Mouse (Mus musculus) intestine, embryonic 14.5 days (tissue): ENCODE data around the gene Letmd1. TPM values are rescaled to one million over a fixed set of nuclear protein-coding genes. Genes with fewer than 3 reads are reported as not detected.
A peak's percentile ranks its signal among the peaks of the same experiment; 100 is the strongest.

ENCODE experiments used
- ATAC-seq: fragments of 200-750 bp; cut with Nextera tagmentation; replicated peaks from 2 replicates; pipeline ENCODE4 v1.8.0; 2017; ENCODE audit warnings: low read depth, moderate number of reproducible peaks, moderate TSS enrichment, moderate library complexity; ENCODE audit not compliant: low FRiP score, low TSS enrichment
- DNase-seq: peaks from one replicate; pipeline ENCODE4 v3.0.0-alpha.2; 2018; ENCODE audit warnings: low spot score
- H3K27ac ChIP-seq: fragments of 300-500 bp; sonication (generic); 2 replicates; pipeline ENCODE4 v1.5.1; 2014; ENCODE audit warnings: low read depth, mild to moderate bottlenecking, control low read depth
- H3K27me3 ChIP-seq: fragments of 300-500 bp; sonication (generic); replicated peaks from 2 replicates; pipeline ENCODE4 v1.6.1; 2014; ENCODE audit warnings: low read length, control low read depth; ENCODE audit not compliant: control insufficient read depth, insufficient read depth
- H3K36me3 ChIP-seq: fragments of 300-500 bp; sonication (generic); 2 replicates; pipeline ENCODE4 v1.6.1; 2014; ENCODE audit warnings: low read length, control low read depth; ENCODE audit not compliant: control insufficient read depth, insufficient read depth
- H3K4me1 ChIP-seq: fragments of 300-500 bp; sonication (generic); replicated peaks from 2 replicates; pipeline ENCODE4 v1.6.1; 2014; ENCODE audit warnings: low read length, control low read depth, mixed read lengths; ENCODE audit not compliant: control insufficient read depth, insufficient read depth
- H3K4me2 ChIP-seq: fragments of 300-500 bp; sonication (generic); 2 replicates; pipeline ENCODE4 v1.6.1; 2014; ENCODE audit warnings: low read length
- H3K4me3 ChIP-seq: fragments of 300-500 bp; sonication (generic); 2 replicates; pipeline ENCODE4 v1.5.1; 2014; ENCODE audit warnings: low read depth, low read length, control low read depth, mixed read lengths
- H3K9ac ChIP-seq: fragments of 300-500 bp; sonication (generic); 2 replicates; pipeline ENCODE4 v1.6.1; 2014; ENCODE audit warnings: mild to moderate bottlenecking, low read length
- H3K9me3 ChIP-seq: fragments of 300-500 bp; sonication (generic); 2 replicates; pipeline ENCODE4 v1.6.1; 2016; ENCODE audit warnings: low read length, control low read depth; ENCODE audit not compliant: control insufficient read depth
- WGBS: fragments of 180-500 bp; shearing (Covaris S2); extraction: QIAGEN DNeasy Blood & Tissue Kit; methylation state at CpG from one replicate; pipeline ENCODE4 v1.1.7; 2014; 5-methylcytosine and 5-hydroxymethylcytosine counted together
- polyA plus RNA-seq: library from polyadenylated mRNA; unstranded; fragments of >200 nt; fragmentation: Nextera tagmentation; extraction: Ambion mirVana; gene quantifications from 2 replicates; pipeline ENCODE4 v1.2.1, GENCODE M21; 2014

The Letmd1 gene
- polyA plus RNA-seq, 1 experiment from 2014 or later: 38.5 TPM

- Histone ChIP-seq H3K9ac (no peak overlapping the region), H3K27me3 (no peaks in the 10 kb centered on the region), H3K4me3 (no peak overlapping the region), H3K36me3 (no peaks in the 10 kb centered on the region), H3K4me2 (no peak overlapping the region), H3K4me1 (no peaks in the 10 kb centered on the region), H3K27ac (no peak overlapping the region), H3K9me3 (no peaks in the 10 kb centered on the region)
- DNase-seq (no peak), ATAC-seq (no peak)
- 66% methylated on average over 9 of the region's 9 CpGs for WGBS
Measured at GRCm38 (mm10) chr15:100461646-100462045, 7.2 kb upstream of the Letmd1 start.

- Histone ChIP-seq H3K27ac (no peak overlapping the region), H3K9me3 (no peaks in the 10 kb centered on the region), H3K36me3 (no peaks in the 10 kb centered on the region), H3K27me3 (no peaks in the 10 kb centered on the region), H3K4me2 (no peak overlapping the region), H3K4me1 (no peaks in the 10 kb centered on the region), H3K9ac (no peak overlapping the region), H3K4me3 (no peak overlapping the region)
- DNase-seq (no peak), ATAC-seq (no peak)
- 81% methylated on average over 5 of the region's 5 CpGs for WGBS
Measured at GRCm38 (mm10) chr15:100462086-100462485, 6.7 kb upstream of the Letmd1 start.

GRCm38 (mm10) chr15:100463712-100464111 lies 5.1 kb upstream of the Letmd1 start:
- ATAC-seq: no peak
- H3K4me2 ChIP-seq: no peak overlapping the region
- 28% methylated on average over 6 of the region's 6 CpGs for WGBS
- H3K9me3 ChIP-seq: no peaks in the 10 kb centered on the region
- H3K36me3 ChIP-seq: no peaks in the 10 kb centered on the region
- H3K4me1 ChIP-seq: peaks cover 3% of the 10 kb centered on the region; the same call in 1 of the 2 replicates
- H3K27ac ChIP-seq: no peak overlapping the region
- no peak overlapping the region for H3K4me3 ChIP-seq
- no peak overlapping the region for H3K9ac ChIP-seq
- no peaks in the 10 kb centered on the region for H3K27me3 ChIP-seq
- peak; percentile 84 for DNase-seq

GRCm38 (mm10) chr15:100465432-100465831 lies 3.4 kb upstream of the Letmd1 start:
- Histone ChIP-seq H3K4me1 (peaks cover 12% of the 10 kb centered on the region), H3K9me3 (no peaks in the 10 kb centered on the region), H3K36me3 (no peaks in the 10 kb centered on the region), H3K27ac (no peak overlapping the region), H3K4me3 (no peak overlapping the region), H3K9ac (no peak overlapping the region), H3K4me2 (no peak overlapping the region), H3K27me3 (no peaks in the 10 kb centered on the region)
- no peak for DNase-seq
- WGBS: 59% methylated on average over 2 of the region's 2 CpGs
- no peak for ATAC-seq

GRCm38 (mm10) chr15:100467738-100468137 lies 1.1 kb upstream of the Letmd1 start:
- Histone ChIP-seq H3K9ac (no peak overlapping the region), H3K4me2 (peak overlapping the region; percentile 80), H3K27ac (no peak overlapping the region), H3K4me1 (peaks cover 14% of the 10 kb centered on the region), H3K9me3 (no peaks in the 10 kb centered on the region), H3K4me3 (no peak overlapping the region), H3K36me3 (peaks cover 16% of the 10 kb centered on the region), H3K27me3 (no peaks in the 10 kb centered on the region)
- ATAC-seq (no peak), DNase-seq (no peak)
- WGBS: 47% methylated on average over 7 of the region's 8 CpGs

- peak overlapping the region; percentile 66 for H3K27ac ChIP-seq
- 0% methylated on average over 19 of the region's 19 CpGs for WGBS
- peak overlapping the region; percentile 80 for H3K4me2 ChIP-seq
- peaks cover 29% of the 10 kb centered on the region for H3K36me3 ChIP-seq
- ATAC-seq (no peak; the same call in 1 of the 2 replicates), DNase-seq (no peak)
- peak overlapping the region; percentile 78 for H3K9ac ChIP-seq
- H3K27me3 ChIP-seq: no peaks in the 10 kb centered on the region
- H3K9me3 ChIP-seq: no peaks in the 10 kb centered on the region
- H3K4me1 ChIP-seq: peaks cover 14% of the 10 kb centered on the region
- H3K4me3 ChIP-seq: peak overlapping the region; percentile 63
Measured at GRCm38 (mm10) chr15:100469189-100469545, 344 bp downstream of the Letmd1 start.

- WGBS: 55% methylated on average over 10 of the region's 10 CpGs
- Histone ChIP-seq H3K9me3 (no peaks in the 10 kb centered on the region), H3K36me3 (peaks cover 36% of the 10 kb centered on the region), H3K4me3 (peak overlapping the region; percentile 63), H3K9ac (peak overlapping the region; percentile 78), H3K4me2 (peak overlapping the region; percentile 80), H3K4me1 (peaks cover 14% of the 10 kb centered on the region), H3K27ac (no peak overlapping the region), H3K27me3 (no peaks in the 10 kb centered on the region)
- ATAC-seq: no peak
- DNase-seq: no peak
Measured at GRCm38 (mm10) chr15:100470037-100470436, 1.2 kb downstream of the Letmd1 start.

GRCm38 (mm10) chr15:100473926-100474503 lies 5.2 kb downstream of the Letmd1 start:
- ATAC-seq (no peak), DNase-seq (no peak)

GRCm38 (mm10) chr15:100478351-100478750 lies 9.5 kb downstream of the Letmd1 start:
- H3K27me3 ChIP-seq: no peaks in the 10 kb centered on the region
- no peak overlapping the region for H3K4me2 ChIP-seq
- H3K4me1 ChIP-seq: no peaks in the 10 kb centered on the region
- H3K27ac ChIP-seq: no peak overlapping the region
- 78% methylated on average over 10 of the region's 10 CpGs for WGBS
- no peak for ATAC-seq
- H3K9me3 ChIP-seq: no peaks in the 10 kb centered on the region
- H3K36me3 ChIP-seq: peaks cover 96% of the 10 kb centered on the region
- H3K4me3 ChIP-seq: no peak overlapping the region
- no peak overlapping the region for H3K9ac ChIP-seq
- DNase-seq: no peak

More at GRCm38 (mm10) chr15:100473926-100474503, 5.2 kb downstream of the Letmd1 start:
- Histone ChIP-seq H3K27me3 (no peaks in the 10 kb centered on the region), H3K4me2 (no peak overlapping the region), H3K9me3 (no peaks in the 10 kb centered on the region), H3K27ac (no peak overlapping the region), H3K4me3 (no peak overlapping the region), H3K9ac (no peak overlapping the region), H3K36me3 (peaks cover 75% of the 10 kb centered on the region), H3K4me1 (peaks cover 11% of the 10 kb centered on the region)
- 69% methylated on average over 7 of the region's 7 CpGs for WGBS
